Mouse (Mus musculus) ES-CJ7 (cell line): ENCODE measurements around the gene Olfr868.

Experiments
- DNase-seq: peaks from one replicate; pipeline ENCODE4 v3.0.0; 2011; ENCODE audit warnings: low read depth, low spot score

Olfr868 gene

DNA sequence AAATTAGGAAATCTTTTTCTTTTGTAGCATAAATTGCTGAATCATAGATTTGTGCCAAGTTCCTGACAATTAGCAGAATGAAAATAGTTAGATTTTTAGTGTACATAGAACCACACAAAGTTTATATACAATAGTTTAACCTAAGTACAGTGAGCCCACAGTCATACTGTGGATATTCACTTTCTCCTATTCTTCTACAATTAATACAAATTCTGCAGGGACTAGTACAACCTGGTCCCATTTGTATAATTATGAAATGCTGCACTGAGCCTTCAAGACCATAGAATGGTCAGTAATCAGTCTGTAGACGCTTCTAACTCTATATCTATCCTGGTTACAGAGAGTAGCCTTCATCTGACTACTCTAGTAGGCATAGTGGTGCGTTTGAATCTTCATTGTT is at the start of gene Olfr868:
Gene Olfr868, plus strand, starts transcription at position 301 of the 400 bp plus-strand sequence.
- no peak for DNase-seq

DNA sequence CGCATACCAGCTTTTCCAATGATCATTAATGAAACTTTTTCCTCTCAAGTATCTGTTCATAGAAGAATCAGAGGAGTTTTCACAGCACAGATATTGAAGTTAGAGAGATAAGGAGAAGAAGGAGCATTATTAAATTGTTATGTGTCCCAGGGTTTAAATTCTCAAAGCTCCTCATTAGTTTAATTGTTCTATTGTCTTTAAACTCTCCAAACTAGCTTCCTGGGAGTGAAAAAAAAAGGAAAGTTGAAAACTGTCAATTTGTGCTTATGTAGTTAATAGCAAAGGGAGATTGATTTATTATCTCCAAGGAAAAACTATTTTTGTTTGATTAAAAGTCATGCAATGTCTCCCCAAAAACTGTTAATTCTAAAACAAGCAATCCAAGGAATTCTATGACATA is 41.0 kb upstream of the Olfr868 start, which contains the start of gene Olfr867:
Gene Olfr867, minus strand, starts transcription at position 101 of the 400 bp plus-strand sequence.
- DNase-seq: no peak

DNA sequence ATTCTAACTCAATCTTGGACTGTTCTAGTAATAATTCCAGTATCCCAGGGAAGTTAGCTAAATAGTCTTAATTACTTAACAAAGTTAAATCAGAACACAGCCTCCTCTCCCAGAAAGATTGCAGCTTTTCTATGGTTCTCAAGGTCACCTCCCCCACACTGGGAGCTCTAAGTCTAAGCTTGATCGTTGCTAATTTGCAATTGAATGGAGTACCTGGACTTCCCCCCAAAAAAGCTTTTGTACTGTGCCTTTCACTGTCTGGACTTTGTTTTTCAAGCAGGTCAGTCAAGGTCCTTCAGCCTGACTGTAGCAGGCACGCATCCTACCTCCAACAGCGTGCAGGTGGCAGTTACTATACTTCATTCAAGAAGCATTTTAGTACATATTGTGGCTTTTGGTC is 28.2 kb upstream of the Olfr868 start:
- peak; percentile 83 for DNase-seq

DNA sequence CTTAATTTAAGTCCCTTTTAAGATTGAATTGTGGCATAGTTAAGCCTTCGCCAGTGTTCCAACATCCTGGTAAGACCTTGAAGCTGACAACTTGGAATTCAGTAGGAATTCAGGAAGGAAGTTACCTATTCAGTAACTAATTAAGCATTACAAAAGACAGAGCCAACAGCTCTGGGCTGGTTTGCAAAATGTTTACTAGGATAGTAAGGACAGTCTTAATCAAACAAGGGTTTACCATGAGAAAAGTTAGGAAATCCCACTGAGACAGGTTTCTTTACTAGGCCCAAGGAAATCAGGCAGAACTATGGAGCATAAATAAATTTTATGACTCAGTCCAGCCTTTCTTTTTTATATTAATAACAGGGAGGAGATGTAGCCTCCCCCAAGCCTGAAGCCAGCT is 27.1 kb upstream of the Olfr868 start:
- peak; percentile 45 for DNase-seq

DNA sequence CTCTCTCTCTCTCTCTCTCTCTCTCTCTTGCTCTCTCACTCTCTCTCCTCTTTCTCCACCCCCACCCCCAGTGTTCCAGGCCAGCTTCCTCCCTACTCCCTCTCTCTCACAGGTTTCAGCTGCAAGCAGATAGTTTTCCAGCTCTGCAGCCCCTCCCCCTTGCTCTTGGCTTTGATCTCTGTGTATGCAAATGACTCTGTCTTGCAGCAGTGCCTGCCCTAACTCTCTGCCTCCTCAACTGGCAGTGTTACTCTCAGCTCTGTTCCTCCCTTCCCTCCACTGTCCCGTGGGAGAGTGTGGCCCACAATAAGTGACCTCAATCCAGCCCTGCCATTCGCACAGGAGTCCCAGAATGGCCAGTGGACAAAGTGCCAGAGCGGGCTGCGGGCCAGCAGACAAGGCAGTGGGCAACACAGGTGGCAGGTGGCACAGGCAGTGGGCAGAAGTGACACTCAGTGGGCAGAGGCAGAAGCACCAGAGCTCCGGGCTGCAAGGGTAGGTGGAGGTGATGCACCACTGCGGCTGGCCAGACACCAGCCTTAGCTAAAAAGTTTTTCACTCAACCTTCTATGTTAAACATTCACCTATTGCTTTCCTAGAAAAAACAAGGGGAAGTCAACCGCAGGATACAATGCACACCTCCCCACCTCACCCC is 24.8 kb upstream of the Olfr868 start:
- peak; percentile 64 for DNase-seq

DNA sequence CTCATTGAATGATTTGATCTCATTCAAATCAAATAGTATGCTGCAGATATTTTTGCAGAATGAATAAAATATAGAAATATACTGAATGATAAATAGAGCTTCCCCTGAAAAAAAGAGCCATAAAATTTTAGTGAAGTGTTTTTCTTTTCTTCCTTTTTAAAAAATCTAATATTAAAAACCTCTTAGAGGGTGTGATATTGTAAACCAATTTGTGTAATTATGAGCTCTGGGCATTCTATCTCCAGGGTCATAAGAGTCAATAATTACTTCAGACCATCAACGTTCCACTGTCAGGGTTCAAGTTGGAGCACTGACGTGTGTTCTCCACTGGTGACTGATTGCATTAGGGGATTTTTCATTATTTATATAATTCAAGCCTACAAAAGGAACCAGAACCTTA is 30.3 kb downstream of the Olfr868 start, which contains the start of gene Olfr869:
Gene Olfr869, plus strand, starts transcription at position 301 of the 400 bp plus-strand sequence.
- no peak for DNase-seq

DNA sequence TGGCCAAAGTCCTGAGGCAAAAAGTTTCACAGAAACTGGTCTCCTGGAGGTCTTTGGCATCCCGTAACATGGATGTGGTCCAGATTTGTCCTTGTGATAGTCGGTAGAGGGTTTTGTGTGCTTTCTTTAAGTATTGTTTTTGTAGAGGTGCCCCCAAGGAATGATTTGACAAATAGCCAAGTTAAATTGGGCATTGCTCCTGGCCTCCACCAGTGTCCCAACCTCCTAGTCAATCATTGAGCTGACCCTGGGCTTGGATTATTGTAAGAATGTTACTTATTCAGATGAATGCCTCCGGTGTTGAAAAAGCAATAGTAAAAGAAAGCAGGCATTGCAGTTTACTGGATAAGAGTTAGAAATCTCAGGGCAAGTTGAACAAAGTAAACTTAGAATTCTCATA is 51.3 kb downstream of the Olfr868 start:
- no peak for DNase-seq
